Mouse (Mus musculus): ENCODE data around the gene Ubqln1. TPM values are rescaled to one million over a fixed set of nuclear protein-coding genes. Genes with fewer than 3 reads are reported as not detected.
A peak's percentile ranks its signal among the peaks of the same experiment; 100 is the strongest.

The Ubqln1 gene
- polyA plus RNA-seq, 1 experiment from 2014 or later = 142 TPM

DNA sequence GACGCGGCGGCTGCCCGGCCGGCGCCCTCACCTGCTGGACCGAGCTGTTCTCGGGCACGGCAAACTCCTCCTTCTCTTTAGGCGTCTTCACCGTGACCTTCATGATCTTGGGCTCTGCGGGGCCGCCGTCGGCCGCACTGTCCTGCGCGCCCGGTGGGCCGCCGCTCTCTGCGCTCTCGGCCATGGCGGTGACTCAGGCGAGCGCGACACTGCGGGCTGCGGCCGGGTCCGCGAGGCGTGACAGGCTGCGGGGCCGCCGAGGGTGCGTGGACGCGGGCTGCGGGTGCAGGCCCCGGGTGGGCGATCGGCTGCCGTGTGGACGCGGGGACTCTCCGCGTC, 231 bp downstream of the Ubqln1 start:
- peak overlapping the region; percentile 98 for H3K4me3 ChIP-seq
- peak overlapping the region; percentile 97 for H3K27ac ChIP-seq
- DNase-seq (ENCODE audit: low spot score) = no peak
- no peaks in the 10 kb centered on the region for H3K36me3 ChIP-seq
- H3K9me3 ChIP-seq = no peaks in the 10 kb centered on the region
- under 1% methylated on average over 45 of the region's 48 CpGs for WGBS
- H3K4me1 ChIP-seq (replicated peaks) = peaks cover 32% of the 10 kb centered on the region
- H3K27me3 ChIP-seq (ENCODE audit: insufficient read depth, poor library complexity, severe bottlenecking) = peaks cover 6% of the 10 kb centered on the region; the same call in 1 of the 2 replicates

DNA sequence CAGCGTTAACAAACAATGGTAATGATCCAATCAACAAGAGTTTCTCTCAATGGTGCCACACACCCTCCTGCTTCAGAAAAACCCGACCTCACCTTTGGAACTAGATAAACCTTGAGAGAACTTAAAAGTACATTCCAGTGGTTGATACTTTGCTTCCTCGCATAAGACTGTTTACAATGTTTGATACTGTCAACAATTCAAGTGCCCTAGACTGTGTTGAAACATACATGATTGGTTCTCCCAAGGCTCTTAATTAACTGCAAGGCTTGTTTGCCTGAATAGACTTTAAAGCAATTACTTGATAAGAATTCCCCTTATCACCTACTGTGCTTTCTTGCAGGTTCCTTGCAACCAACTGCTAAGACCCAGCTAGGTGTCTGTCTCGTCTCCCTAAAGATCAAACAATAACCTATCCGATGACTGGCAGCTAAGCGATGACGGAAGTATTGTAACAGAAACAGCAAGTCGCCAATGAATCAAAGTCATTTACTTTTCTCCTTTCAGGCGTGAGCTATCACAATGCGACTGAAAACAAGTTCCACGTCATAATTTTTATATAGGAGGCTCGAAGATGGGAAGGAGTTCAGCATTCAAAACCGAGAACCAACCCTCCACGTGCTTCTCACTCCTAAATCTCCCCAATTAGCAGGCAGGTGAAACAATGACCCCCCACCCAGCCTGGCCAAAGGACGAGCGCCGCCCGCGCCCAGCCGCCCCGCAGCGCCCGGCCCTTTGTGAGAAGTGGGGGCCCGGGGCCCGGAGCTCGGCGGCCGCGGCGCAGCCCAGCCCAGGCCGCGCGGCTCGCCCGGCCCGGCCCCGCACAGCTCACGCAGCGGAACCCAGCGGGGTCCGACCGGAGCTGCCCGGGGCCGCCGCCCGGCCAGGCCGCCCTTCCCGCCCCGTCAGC, 854 bp downstream of the Ubqln1 start:
- peak overlapping the region; percentile 97 for H3K27ac ChIP-seq
- peaks cover 6% of the 10 kb centered on the region; the same call in 1 of the 2 replicates for H3K27me3 ChIP-seq (ENCODE audit: insufficient read depth, poor library complexity, severe bottlenecking)
- H3K4me1 ChIP-seq (replicated peaks) = peaks cover 32% of the 10 kb centered on the region
- H3K9me3 ChIP-seq = no peaks in the 10 kb centered on the region
- H3K36me3 ChIP-seq = no peaks in the 10 kb centered on the region
- peak overlapping the region; percentile 98 for H3K4me3 ChIP-seq
- 3% methylated on average over 49 of the region's 49 CpGs for WGBS
- no peak for DNase-seq (ENCODE audit: low spot score)

DNA sequence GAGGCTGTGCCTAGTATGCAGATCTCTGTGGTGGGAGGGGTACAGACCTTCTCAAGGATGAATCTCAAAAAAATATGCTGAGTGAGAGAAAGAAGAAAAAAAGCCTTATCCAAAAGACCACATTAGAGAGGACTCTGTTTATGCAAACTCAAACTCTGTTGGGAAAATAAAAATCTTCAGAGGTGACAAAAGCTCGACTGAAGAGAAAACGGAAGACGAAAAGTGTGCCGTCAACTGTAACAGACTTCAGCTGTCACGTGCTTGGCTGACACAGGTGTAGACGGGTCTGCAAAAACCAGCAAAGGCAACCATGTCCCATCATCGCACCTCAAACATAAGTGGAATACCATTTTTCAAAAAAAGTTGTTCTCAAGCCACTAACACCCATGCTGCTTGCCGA, 1.7 kb downstream of the Ubqln1 start:
- Histone ChIP-seq H3K4me1 (replicated peaks) (peaks cover 32% of the 10 kb centered on the region), H3K9me3 (no peaks in the 10 kb centered on the region), H3K27ac (no peak overlapping the region), H3K27me3 (ENCODE audit: insufficient read depth, poor library complexity, severe bottlenecking) (peaks cover 6% of the 10 kb centered on the region; the same call in 1 of the 2 replicates), H3K36me3 (no peaks in the 10 kb centered on the region), H3K4me3 (peak overlapping the region; percentile 98)
- WGBS = 78% methylated on average over 8 of the region's 8 CpGs
- no peak for DNase-seq (ENCODE audit: low spot score)

DNA sequence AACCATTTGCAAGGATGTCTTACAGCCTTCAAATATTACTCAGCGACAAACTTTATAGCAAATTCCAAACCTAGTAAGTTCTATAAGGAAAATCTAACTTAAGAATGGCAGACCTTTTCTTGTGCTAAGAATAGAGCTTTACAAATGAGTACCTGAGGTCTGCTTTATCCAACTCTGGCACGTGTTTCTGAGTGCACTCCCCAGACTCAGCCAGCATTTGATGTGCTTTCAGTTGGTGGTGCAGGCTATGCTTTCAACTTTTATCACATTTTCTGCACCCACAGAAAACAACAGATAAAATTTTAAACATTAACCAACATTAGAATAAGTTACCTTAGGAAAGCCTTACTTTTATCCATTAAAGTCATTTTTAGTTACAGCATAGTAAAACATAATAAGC, 2.9 kb downstream of the Ubqln1 start:
- WGBS = 88% methylated on average over 2 of the region's 2 CpGs
- H3K4me3 ChIP-seq = no peak overlapping the region
- DNase-seq (ENCODE audit: low spot score) = no peak
- H3K27ac ChIP-seq = no peak overlapping the region
- peaks cover 32% of the 10 kb centered on the region for H3K4me1 ChIP-seq (replicated peaks)
- no peaks in the 10 kb centered on the region for H3K36me3 ChIP-seq
- peaks cover 5% of the 10 kb centered on the region; the same call in 1 of the 2 replicates for H3K27me3 ChIP-seq (ENCODE audit: insufficient read depth, poor library complexity, severe bottlenecking)
- no peaks in the 10 kb centered on the region for H3K9me3 ChIP-seq

DNA sequence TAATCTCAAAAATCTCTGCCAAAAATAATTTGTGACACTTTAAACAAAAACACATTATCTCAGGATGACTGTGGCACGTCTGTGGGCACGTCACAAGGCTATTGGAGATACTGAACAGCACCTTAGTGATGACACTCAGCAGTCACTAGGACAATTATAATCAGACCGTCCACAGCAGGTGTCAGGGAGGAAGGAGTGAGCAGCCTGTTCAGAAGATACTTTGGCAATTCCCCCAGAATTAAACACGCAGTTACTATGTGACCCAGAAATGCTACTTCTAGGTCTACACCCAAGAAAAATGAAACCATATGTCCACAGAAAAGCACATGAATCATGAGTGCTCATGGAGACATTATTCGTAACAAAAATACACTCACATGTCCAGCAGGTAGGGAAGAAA, 5.0 kb downstream of the Ubqln1 start:
- Histone ChIP-seq H3K4me1 (replicated peaks) (peaks cover 22% of the 10 kb centered on the region), H3K9me3 (no peaks in the 10 kb centered on the region), H3K27me3 (ENCODE audit: insufficient read depth, poor library complexity, severe bottlenecking) (no peaks in the 10 kb centered on the region), H3K36me3 (peaks cover 4% of the 10 kb centered on the region; the same call in 1 of the 2 replicates), H3K4me3 (no peak overlapping the region), H3K27ac (no peak overlapping the region)
- DNase-seq (ENCODE audit: low spot score) = no peak
- 84% methylated on average over 5 of the region's 5 CpGs for WGBS

DNA sequence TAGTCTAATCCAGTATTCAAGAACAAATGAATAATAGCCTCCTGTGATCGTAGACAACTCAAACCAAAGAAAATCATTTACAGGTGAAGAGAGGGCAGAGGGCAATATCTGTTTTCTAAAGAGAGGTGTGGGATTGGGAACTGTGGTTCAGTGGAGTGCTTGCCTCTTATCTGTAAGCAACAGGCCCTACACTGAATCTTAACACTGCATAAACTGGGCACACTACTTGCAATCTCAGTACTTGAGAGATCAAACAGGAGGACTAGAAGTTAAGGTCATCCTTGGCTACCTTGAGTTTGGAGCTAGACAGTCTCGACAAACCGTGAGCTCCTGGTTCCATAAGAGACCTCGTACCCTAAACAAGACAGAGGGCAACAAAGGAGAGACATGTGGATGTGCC, 9.4 kb downstream of the Ubqln1 start:
- Histone ChIP-seq H3K27me3 (ENCODE audit: insufficient read depth, poor library complexity, severe bottlenecking) (no peaks in the 10 kb centered on the region), H3K9me3 (no peaks in the 10 kb centered on the region), H3K36me3 (peaks cover 4% of the 10 kb centered on the region; the same call in 1 of the 2 replicates), H3K4me1 (replicated peaks) (no peaks in the 10 kb centered on the region), H3K4me3 (no peak overlapping the region), H3K27ac (no peak overlapping the region)
- no peak for DNase-seq (ENCODE audit: low spot score)
- 93% methylated on average over 4 of the region's 4 CpGs for WGBS

DNA sequence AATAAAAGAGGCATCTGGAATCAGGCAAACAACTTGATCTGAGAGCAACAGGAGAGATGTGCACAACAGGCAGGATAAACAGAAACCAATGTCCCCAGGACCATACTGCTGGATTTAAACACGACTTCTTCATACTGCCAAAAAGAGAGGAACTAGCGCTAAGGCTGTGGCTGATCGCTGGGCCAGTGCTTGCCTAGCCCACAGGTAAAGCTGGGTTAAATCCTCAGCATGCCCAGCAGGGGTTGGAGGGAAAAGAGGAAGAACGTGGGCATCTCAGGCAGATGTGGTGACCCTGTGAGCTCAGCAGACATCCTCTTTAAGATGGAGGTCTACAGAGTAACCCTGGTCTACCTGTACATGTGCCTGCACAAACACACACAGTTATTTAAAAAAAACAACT, 10.5 kb downstream of the Ubqln1 start:
- WGBS = 74% methylated on average over 4 of the region's 4 CpGs
- Histone ChIP-seq H3K36me3 (peaks cover 4% of the 10 kb centered on the region; the same call in 1 of the 2 replicates), H3K9me3 (no peaks in the 10 kb centered on the region), H3K27ac (no peak overlapping the region), H3K4me3 (no peak overlapping the region), H3K4me1 (replicated peaks) (no peaks in the 10 kb centered on the region), H3K27me3 (ENCODE audit: insufficient read depth, poor library complexity, severe bottlenecking) (no peaks in the 10 kb centered on the region)
- DNase-seq (ENCODE audit: low spot score) = no peak

DNA sequence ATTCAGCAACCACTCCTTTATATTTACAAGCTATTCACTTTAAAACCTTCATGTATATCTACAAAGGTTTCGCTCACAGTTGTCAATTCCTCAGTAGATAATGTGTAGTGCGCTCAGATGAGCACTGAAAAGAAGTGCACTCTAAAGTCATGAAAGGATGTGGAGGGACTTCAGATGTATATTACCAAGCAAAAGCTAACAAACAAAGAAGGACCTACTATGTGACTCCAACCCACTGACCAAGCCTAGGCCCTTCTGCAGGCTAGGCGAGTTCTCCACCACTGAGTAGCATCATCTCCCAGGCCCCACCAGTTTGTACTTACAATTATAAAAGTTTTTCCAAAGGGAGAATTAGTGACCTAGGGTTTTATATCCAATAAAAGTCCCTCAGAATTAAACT, 11.3 kb downstream of the Ubqln1 start:
- Histone ChIP-seq H3K4me1 (replicated peaks) (no peaks in the 10 kb centered on the region), H3K9me3 (no peaks in the 10 kb centered on the region), H3K27ac (no peak overlapping the region), H3K36me3 (peaks cover 4% of the 10 kb centered on the region; the same call in 1 of the 2 replicates), H3K4me3 (no peak overlapping the region), H3K27me3 (ENCODE audit: insufficient read depth, poor library complexity, severe bottlenecking) (no peaks in the 10 kb centered on the region)
- no peak for DNase-seq (ENCODE audit: low spot score)
- 94% methylated on average over 3 of the region's 3 CpGs for WGBS

DNA sequence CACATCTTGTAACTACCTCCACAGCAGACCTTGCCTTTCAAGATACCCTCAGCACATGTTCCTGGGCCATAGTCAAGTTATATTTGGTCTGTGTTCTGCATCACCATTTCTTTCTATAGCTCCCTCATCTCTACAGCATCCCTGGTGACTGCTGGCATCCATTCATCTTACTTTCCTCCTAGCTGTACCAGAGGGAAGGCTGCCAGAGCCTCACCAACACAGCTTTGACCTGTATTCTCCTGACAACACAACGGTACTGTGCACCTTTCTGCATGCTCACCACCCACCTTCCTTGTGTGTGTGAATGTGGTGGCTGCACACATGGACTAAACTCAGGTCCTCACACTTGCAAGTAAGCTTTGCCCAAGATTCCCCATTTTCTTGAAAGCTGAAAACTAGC, 12.6 kb downstream of the Ubqln1 start:
- DNase-seq (ENCODE audit: low spot score) = no peak
- Histone ChIP-seq H3K27ac (no peak overlapping the region), H3K4me3 (no peak overlapping the region), H3K4me1 (replicated peaks) (no peaks in the 10 kb centered on the region), H3K36me3 (peaks cover 8% of the 10 kb centered on the region), H3K27me3 (ENCODE audit: insufficient read depth, poor library complexity, severe bottlenecking) (no peaks in the 10 kb centered on the region), H3K9me3 (no peaks in the 10 kb centered on the region)
- WGBS = 94% methylated on average over 1 of the region's 1 CpGs

DNA sequence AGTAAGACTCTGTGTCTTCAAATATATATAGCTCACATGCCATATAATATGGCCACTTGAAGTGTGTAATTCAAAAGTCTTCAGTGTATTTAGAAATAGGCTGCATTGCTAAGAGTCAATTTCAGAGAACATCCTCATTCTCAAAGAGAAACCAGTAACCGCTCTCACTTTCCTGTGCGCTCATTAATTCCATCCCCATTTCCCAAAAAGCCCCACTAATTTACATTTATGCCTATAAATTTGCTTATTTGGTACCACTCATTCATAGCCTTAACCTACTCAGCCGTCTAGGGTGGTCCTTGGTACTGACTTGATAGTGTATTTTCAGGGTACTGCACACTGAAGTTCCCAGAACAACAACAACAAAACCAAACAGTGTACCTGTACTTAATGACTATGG, 13.5 kb downstream of the Ubqln1 start:
- peaks cover 18% of the 10 kb centered on the region for H3K36me3 ChIP-seq
- H3K4me1 ChIP-seq (replicated peaks) = no peaks in the 10 kb centered on the region
- WGBS = 96% methylated on average over 3 of the region's 3 CpGs
- no peak for DNase-seq (ENCODE audit: low spot score)
- no peaks in the 10 kb centered on the region for H3K9me3 ChIP-seq
- H3K27ac ChIP-seq = no peak overlapping the region
- no peak overlapping the region for H3K4me3 ChIP-seq
- H3K27me3 ChIP-seq (ENCODE audit: insufficient read depth, poor library complexity, severe bottlenecking) = no peaks in the 10 kb centered on the region

DNA sequence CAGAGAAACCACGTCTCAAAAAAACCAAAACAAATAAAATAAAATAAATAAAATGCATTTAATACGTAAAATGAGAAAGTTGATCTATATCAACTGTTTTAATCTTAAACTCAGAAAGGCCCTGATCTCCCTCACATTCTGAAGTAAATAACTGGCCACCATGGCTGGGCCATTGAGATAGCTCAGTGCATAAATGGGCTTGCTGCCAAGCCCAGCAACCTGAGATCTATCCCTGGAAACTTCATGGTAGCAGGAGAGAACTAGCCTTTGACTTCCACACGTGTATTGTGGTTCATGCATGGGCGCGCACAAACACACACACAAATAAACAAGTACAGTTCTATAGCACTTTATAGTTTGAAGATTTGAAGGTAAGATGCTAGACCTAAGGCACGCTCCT, 14.1 kb downstream of the Ubqln1 start:
- WGBS = 91% methylated on average over 6 of the region's 6 CpGs
- Histone ChIP-seq H3K4me3 (no peak overlapping the region), H3K27me3 (ENCODE audit: insufficient read depth, poor library complexity, severe bottlenecking) (no peaks in the 10 kb centered on the region)

DNA sequence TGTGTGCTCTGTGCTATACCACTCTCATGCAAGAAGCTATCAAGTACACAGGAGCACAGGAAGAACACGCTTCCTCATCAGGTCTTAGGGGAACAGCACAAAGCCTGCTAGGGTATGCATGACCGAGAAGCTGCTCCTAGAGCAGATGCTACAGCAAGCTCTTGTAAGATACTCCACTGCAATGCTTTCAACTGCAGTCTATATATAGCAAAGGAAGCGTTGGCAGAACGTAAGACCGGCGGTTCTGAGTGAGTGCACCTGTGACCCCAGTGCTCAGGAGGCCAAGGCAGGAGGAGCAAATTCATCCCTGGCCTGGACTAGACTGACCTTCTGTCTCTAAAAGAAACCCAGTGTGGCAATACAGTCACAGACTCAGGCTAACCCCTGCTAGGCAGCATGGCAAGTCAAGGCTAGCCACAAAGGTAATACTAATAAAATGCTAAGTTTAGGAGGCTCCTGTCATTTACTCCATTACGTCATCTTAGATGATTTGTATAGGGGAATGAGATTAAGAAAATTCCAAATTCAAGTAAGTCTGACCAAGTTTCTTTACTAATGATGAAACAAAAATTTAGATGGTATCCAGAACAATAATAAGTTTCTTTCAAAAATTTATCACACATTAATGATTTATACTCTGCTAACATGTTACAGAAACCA, 17.3 kb downstream of the Ubqln1 start:
- 93% methylated on average over 7 of the region's 7 CpGs for WGBS
- H3K9me3 ChIP-seq = no peaks in the 10 kb centered on the region
- no peaks in the 10 kb centered on the region for H3K27me3 ChIP-seq (ENCODE audit: insufficient read depth, poor library complexity, severe bottlenecking)
- H3K4me3 ChIP-seq = no peak overlapping the region
- H3K27ac ChIP-seq = no peak overlapping the region
- no peaks in the 10 kb centered on the region for H3K4me1 ChIP-seq (replicated peaks)
- H3K36me3 ChIP-seq = peaks cover 48% of the 10 kb centered on the region
- no peak for DNase-seq (ENCODE audit: low spot score)

More for the DNA sequence above, 14.1 kb downstream of the Ubqln1 start:
- Histone ChIP-seq H3K4me1 (replicated peaks) (no peaks in the 10 kb centered on the region), H3K9me3 (no peaks in the 10 kb centered on the region), H3K36me3 (peaks cover 20% of the 10 kb centered on the region), H3K27ac (no peak overlapping the region)
- no peak for DNase-seq (ENCODE audit: low spot score)

DNA sequence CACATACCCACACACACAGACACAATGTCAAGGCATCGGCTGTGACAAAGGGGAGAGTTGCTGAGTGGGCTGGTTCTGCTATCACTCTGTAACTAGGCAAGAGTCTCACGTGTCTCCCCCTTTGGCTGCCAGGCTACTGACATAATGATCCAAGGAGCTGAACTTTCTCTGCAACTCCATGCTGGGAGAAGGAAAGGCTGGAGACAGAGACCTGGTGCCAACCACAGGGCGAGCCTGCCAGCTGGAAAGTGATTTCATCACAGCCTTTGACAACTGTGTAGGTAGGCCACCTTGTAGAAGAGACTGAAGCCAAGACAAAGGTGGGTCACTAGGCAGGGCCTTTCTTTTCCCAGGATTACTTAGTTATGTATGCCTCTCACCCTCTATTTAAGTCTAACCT, 18.2 kb downstream of the Ubqln1 start:
- H3K9me3 ChIP-seq = no peaks in the 10 kb centered on the region
- no peak for DNase-seq (ENCODE audit: low spot score)
- H3K4me1 ChIP-seq (replicated peaks) = no peaks in the 10 kb centered on the region
- H3K27me3 ChIP-seq (ENCODE audit: insufficient read depth, poor library complexity, severe bottlenecking) = no peaks in the 10 kb centered on the region
- H3K27ac ChIP-seq = no peak overlapping the region
- peaks cover 57% of the 10 kb centered on the region for H3K36me3 ChIP-seq
- 83% methylated on average over 3 of the region's 3 CpGs for WGBS
- no peak overlapping the region for H3K4me3 ChIP-seq

Measured in hindbrain, embryonic 10.5 days (tissue).